Mouse (Mus musculus): ENCODE data around the gene Zfyve9. TPM values are rescaled to one million over a fixed set of nuclear protein-coding genes. Genes with fewer than 3 reads are reported as not detected.

The Zfyve9 gene
- under 1 TPM; 0.05 to 0.66 TPM for polyA plus RNA-seq (2017; shearing (Covaris generic))

DNA sequence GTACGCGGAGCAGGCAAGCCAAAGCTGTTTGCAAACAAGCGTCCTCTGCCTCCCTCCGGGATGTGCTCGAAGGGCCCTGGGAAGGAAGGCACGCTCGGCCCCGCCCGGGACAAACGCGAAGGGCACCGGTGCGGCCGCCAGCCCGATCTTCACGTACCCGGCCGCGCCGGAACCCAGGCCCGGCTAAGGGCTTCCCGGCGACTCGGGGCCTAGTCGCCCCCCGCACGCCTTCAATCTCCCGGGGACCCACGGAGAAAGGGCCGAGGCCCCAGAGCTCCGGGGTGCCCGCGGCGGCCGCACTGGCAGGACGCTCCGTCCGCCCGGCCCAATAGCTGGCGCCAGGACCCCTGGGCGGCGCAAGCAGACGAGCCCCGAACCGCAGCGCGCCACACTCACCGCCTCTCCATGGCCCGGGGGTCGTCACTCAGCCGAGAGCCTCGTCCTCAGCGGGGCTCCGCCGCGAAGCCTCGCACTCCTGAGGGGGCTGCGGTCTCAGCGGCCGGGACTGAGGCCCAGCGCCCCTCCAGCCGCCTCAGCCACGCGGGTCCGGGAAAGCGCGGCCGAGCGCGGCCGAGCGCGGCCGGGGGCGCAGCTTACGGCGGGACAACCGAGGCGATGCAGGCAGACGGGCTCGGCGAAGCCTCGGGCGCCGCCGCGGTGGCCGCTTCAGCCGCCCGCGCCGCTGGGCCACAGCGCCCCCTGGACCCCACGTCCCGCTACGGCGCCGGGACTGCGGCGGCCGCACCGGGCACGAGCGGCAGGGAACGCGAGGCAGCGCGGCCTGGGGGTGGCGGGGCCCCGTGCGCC lies at the start of gene Zfyve9:
Gene Zfyve9 (minus strand): TSS at position 742 of the 807 bp plus-strand sequence.

GRCm38 (mm10) chr4:108719349-108719748 lies 61.2 kb downstream of the Zfyve9 start, which contains the start of gene 3110021N24Rik:
Gene 3110021N24Rik (plus strand): TSS chr4:108719649.

DNA sequence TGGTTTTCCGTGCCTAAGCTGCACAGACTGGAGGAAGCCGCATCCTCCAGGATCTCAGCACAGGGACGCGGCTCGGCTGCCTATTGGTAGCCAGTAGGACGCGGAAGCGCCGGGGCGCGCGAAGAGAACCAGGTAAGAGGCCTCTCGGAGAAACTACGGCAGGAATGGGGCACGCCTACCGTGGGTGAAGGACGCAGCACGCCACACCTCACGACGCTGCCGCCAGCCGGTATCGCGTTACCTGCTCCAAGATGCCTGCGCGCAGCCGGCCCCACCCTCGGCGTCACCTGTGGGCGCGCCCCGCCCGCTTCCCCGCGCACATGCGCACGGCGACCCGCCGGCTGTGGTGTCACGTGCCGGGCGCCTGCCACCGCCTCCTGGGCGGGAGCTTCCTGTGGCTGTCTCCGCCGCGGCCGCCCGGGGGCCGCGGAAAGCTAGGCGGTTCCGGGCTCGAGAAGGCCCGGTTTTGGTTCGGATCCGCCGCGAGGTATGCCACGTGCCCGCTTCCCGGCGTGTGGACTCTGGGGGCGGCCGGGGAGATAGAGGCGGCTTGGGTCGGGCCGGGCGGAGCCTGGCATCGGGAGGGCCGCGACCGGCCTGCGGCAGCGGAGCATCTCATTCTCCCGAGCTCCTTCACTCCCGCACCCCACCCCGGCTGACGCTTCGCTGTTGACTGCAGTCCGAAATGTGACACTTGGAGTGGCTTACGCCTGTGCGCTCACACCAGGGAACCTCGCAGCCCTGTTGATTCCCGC lies 160.8 kb downstream of the Zfyve9 start, which contains the start of gene Cc2d1b:
Gene Cc2d1b (plus strand): TSS at position 354 of the 755 bp plus-strand sequence.

Other genes with a start within 250 kb of the Zfyve9 start
- 10 to 100 TPM; 54.8 to 57.0 TPM for gene Prpf38a, start 201.5 kb downstream of the Zfyve9 start, polyA plus RNA-seq (2017; shearing (Covaris generic))
- gene Orc1, start 201.4 kb downstream of the Zfyve9 start, polyA plus RNA-seq (2017; shearing (Covaris generic)) = 1 to 10 TPM; 3.0 to 3.5 TPM
- 10 to 100 TPM; 49.8 to 78.2 TPM for gene Cc2d1b, start 160.9 kb downstream of the Zfyve9 start, polyA plus RNA-seq (2017; shearing (Covaris generic))
- not detected for gene 3110021N24Rik, start 61.1 kb downstream of the Zfyve9 start, polyA plus RNA-seq (2017; shearing (Covaris generic))
- gene Btf3l4, start 52.8 kb upstream of the Zfyve9 start, polyA plus RNA-seq (2017; shearing (Covaris generic)) = 100 to 1,000 TPM in 1 of 2 experiments, 10 to 100 TPM in 1; 58.1 to 103 TPM
- 10 to 100 TPM; 30.7 to 40.0 TPM for gene Txndc12, start 53.8 kb upstream of the Zfyve9 start, polyA plus RNA-seq (2017; shearing (Covaris generic))
- gene Kti12, start 67.0 kb upstream of the Zfyve9 start, polyA plus RNA-seq (2017; shearing (Covaris generic)) = 10 to 100 TPM; 43.0 to 59.6 TPM
- under 1 TPM; 0.43 to 0.49 TPM for gene A730015C16Rik, start 67.8 kb upstream of the Zfyve9 start, polyA plus RNA-seq (2017; shearing (Covaris generic))
- gene Rab3b, start 98.3 kb upstream of the Zfyve9 start, polyA plus RNA-seq (2017; shearing (Covaris generic)) = under 1 TPM in 1 of 2 experiments, not detected in 1; 0.28 TPM
- 10 to 100 TPM; 85.8 to 95.4 TPM for gene Nrd1, start 219.9 kb upstream of the Zfyve9 start, polyA plus RNA-seq (2017; shearing (Covaris generic))